Mouse (Mus musculus): ENCODE results near the gene Rasd1.

The Rasd1 gene

DNA sequence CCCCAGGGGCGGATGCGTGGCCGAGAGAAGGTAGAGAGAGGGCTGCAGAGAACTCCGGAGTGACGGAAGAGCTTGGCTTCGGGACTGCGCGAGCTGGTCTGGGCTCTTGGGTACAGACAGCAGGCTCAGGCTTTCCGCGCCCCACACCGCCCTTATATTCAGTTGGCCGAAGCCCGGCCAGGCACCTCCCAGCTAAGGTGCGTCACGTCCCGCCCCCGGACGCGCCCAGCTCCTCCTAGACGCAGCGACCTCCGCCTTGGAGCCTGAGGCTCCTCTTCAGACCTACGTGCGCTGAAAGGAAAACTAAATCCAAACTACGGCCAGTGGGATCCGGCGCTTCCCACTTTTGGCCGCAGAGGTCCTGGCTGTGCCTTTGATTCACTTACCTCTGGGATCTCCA lies at the start of gene Rasd1:
Rasd1 (minus strand) TSS at position 127 of the 400 bp plus-strand sequence.
- peak; percentile 63 for DNase-seq

DNA sequence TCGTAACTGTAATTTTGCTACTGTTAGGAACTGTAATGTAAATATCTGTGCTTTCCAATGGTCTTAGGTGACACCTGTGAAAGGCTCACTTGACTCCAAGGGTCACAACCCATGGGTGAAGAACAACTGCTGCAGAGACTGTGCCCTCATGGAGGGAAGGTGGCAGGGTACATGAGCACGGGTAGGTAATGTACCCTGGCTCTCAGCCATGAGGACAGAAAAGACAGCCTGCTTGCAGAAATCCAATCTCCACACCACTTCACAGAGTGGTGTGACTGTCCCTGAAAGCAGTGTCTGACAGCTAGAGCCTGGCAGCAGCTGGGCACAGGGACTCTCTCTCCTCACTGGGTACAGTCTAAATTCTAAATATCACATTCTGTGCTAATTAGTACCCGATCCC lies 46.8 kb upstream of the Rasd1 start:
- no peak for DNase-seq

DNA sequence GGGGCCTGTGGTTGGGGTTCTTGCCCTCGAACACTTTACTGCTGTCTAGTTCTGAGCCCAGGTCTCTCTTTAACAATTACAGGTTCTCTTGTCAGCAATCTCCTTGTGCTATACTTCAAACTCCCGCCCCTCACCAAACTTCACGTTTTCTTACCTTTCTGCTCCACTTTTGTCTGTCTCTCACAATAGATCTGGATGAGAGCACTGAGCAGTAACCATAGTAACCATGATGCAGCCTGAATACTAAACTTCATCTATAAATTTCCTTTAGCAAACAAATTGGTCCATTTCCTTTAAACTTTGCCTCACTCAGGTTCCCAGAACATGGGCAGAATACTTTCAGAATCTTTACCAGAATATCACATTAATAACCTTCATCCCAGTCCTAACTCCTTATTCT lies 44.7 kb upstream of the Rasd1 start:
- DNase-seq, result no peak

DNA sequence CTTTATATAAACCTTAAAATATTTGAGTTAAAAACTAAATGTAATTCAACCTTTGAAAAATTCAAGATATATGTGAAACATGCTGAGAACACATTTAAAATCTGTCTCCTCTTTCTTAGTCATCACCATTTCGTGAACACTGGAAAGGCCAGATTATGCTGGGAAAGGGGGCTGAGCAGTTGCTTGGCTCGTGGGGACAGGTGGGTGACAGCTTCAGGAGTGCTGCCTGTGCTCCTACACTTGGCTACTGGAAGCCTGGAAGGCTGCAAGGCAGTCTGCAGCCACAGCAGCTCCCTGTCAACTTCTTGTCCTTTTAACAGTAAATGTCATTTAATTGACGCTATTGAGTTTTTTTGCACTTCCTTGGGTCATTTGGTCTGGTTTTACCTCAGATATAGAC lies 41.1 kb upstream of the Rasd1 start:
- no peak for DNase-seq

DNA sequence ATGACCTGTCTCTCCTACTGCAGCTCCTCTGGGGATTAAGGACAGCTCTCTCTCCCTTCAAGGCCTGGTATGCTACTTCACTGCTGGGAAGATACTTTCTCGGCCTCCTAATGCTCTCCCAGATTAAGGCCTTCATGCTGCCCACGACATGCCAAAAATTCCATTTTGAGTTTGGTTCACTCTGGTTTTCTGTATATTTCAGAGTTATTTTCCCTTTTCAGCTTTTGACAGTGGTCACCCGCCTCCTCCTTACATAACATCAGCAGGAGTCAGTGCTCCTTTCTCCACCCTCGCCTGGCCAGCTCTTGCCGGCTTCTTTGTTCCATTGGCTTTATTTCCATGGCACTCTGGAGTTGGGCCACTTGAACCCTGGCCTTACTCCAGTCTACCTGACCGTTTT lies 40.0 kb upstream of the Rasd1 start:
- no peak for DNase-seq

DNA sequence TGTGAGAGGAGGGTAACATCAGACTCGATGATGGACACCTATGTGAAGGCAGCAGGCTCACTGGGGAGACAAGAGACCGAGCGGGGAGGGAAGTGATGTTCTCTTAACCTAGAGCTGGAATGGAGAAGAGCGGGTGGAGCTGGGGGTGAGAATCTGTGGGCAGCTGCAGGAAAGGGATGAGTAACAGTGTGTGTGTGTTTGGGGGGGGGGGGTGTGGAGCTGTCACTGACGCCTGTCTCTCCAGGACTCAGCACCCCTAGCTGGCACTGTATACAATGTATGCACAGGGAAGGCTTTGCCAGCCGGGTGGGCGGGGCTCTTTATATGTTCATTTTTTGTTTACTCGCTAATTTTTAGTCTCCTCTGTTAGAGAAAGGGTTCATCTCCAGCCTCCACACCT lies 39.1 kb upstream of the Rasd1 start:
- peak; percentile 9 for DNase-seq

DNA sequence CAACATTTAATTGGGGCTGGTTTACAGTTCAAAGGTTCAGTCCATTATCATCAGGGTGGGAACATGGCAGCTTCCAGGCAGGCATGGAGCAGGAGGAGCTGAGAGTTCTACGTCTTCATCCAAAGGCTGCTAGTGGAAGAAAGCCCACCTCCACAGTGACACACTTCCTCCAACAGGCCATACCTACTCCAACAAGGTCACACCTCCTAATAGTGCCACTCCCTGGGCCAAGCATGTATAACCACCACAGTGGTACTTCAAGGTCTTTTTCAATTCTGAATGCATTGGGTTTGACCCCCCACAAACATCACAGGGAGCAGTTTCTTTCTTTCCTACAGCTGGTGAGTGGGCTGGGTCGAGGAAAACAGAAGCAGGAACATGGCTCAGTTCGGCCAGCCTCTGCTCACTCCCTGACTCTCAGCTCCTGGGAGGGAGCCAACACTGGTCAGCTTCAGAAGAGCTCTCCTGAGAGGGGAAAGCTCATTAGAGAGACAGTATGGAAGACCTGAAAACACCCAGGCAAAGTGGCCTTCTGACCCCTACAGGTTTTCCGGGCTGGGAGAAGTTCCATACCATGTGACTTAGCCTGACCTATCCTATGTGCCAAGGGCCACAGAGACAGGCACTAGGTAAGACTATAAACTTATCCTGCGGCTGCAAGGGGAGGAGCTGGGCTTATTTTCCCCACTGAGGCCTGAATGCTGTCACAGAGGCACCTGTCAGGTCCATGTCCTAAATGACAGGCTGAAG lies 36.7 kb upstream of the Rasd1 start:
- DNase-seq, result no peak

DNA sequence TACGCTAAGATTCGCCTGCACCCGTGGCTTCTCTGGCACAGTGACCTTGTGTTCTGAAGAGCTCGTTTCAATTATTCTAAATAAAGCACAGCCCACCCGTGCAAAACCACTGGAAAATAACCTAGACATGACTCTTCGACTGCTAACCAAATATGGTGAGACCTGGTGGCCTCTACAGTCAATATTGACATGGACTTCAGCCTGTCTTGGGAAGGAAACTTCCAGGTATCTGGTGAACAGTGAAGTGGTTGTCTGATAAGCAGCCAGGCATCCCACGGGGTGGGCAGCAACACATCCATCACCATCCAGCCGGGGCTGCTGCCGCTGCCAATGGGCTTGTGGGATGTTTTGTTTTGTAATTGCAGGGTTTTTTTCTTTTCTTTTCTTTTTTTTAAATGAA lies 29.6 kb upstream of the Rasd1 start:
- no peak for DNase-seq

DNA sequence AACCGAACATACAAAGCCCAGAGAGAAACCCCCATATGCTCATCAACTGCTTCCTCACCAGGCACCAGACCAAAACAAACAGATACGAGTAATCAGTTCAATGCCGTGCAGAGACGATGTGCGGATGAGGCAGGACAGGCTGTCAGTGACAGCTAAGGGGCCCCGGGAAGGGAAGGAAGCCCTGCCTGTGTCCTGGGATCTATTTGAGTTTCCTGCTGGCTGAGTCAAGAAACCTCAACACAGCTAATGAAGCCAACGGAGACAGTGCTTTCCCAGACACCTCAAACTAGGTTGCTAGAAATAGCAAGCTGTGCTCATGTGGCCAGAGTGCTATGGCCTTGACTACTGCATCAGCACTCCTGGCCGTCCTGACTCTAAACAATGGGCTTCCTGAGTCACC lies 26.6 kb upstream of the Rasd1 start:
- no peak for DNase-seq

DNA sequence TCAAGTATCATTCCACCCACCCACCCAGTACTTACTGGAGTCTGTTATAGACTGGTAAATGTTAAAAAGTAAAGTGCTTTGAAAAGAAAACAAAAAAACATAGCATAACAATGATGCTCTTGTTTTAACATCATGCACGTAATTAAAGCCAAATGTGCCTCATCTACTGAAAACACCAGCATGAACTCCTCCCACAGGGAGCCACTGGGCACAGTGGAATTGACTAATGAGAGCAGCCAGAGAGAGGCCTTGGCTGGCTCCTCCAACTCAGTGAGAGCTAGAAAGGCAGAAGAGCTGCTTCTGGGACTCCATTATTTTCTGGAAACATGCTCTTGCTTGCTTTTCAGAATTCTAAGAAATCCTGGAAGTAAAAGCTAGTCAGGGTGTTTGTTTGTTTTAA lies 24.7 kb upstream of the Rasd1 start:
- no peak for DNase-seq

DNA sequence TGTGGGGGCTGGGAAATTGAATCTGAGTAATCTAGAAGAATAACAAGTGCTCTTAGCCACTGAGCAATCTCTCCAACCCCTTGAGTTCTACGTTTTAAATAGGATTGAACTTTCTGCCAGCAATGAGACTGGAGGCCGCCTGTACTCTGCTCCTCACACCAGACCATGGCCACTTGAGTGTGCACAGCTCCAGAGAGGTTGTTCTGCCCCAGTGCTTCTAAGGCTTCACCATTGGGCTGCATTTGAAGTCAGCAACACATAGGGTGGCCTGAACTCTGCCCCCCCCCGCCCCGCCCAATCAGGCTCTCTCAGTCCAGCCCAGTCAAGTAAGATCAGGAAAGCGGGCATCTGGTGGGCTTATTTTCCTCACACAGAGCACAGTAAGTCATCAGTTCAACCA lies 13.1 kb upstream of the Rasd1 start:
- DNase-seq, result no peak

DNA sequence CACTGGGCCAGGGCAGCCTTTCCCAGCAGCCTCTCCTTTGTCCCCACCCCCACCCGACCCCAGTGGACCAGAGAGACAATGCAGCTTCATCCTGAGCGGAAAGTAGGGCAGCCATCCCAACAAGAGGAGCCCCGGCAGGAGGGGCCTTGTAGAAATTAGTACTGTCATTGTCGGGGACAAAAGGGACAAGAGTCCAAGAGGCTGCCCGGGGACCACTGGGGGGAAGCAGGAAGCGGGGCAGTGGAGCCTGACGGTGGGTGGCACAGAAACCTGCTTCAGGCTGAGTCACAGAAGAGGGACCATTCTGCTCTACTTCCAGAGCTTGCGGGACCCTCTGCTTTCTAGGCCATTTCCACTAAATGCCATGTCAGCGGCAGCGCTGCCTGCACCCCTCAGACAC lies 10.5 kb upstream of the Rasd1 start:
- no peak for DNase-seq

DNA sequence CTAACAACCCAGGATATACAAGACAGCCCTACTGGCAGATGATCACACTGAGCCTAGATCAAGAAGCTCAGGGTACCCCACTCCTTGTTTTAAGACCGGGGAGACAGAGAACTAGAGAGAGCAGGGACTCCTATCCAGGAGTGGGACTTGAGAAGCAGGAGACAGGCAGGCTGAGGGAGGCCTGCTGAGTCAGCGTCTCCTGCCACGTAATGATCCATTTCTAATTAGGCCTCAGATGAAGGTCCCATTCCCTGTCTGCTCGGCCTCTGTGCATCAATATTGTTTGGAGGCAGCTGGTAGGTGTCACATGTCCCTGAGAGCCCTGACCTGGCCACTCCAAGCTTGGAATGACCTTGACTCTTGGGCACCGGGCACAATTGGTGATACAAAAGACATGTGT lies 8.6 kb upstream of the Rasd1 start:
- no peak for DNase-seq

DNA sequence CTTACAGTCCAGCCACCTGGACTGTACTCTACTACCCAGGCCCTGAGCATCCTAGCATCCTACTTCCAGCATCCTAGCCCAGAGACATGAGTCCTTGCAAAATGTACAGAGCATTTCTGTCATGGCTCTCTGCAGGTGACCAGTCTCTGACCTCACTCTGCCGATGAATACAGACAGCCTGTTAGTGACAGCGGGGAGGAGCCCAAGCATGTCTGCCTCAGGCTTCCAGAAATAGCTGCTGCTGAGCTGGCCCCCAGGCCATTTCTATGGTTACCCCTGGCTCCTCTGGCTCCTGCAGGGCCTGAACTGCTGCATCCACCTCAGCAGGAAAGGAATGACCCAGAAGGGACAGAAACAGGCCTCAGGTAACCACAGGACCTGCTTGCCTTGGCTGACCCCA lies 6.9 kb upstream of the Rasd1 start:
- DNase-seq, result no peak

DNA sequence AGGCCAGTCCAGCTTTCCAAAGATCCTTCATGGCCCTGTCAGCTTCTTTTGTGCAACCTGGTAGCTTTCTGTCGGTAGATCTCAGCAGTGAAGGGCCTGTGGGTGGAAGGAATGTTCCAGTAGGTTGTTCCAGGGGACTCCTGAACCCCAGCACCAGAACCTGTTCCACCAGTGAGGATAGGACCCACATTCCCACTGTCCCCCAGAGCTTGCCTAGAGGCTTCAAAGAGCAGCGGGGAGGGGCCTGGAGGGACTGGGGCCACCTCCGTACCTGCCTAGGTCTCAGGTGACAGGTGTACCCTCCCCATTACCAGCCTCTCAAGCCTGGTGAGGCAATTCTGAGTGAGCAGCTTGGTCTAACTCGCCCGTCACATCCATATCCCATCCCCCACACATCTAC lies 6.0 kb upstream of the Rasd1 start:
- no peak for DNase-seq

DNA sequence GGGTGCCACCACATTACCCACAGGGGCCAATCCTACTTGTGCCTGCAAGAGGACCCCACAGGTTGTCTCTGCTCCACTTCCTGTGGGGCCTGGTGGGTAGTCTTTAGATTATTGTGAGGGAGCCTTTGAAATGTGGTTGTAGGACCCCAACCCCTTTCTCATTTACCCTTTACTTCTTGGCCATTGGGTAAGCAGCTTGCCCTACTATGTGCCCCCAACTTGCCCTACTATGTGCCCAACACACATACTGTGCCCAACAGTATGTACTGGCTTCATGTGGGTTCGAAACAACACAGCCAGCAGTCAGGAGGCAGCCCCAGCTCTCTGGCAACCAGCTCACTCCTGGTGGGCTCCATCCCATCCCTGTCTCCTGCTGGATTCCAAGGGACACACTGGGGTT lies 3.0 kb upstream of the Rasd1 start:
- DNase-seq, result no peak

DNA sequence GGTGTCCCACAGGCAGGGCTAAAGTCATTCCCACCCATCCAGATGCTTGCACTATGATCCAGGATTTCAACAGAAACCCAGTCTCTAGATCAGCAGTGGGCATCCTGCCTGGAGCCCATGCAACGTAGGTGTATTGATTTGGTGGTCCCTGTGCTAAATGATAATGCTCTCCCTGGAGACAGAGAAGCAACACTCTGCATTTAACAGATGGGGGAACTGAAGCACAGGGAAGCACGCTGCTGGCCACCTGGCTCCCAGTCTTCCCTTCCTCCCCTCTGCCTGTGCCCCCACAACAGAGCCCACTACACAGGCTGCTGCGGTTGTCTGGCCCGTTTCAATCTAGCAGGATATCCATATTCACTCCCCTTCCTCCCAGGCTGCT lies 1.3 kb upstream of the Rasd1 start:
- peak; percentile 81 for DNase-seq

DNA sequence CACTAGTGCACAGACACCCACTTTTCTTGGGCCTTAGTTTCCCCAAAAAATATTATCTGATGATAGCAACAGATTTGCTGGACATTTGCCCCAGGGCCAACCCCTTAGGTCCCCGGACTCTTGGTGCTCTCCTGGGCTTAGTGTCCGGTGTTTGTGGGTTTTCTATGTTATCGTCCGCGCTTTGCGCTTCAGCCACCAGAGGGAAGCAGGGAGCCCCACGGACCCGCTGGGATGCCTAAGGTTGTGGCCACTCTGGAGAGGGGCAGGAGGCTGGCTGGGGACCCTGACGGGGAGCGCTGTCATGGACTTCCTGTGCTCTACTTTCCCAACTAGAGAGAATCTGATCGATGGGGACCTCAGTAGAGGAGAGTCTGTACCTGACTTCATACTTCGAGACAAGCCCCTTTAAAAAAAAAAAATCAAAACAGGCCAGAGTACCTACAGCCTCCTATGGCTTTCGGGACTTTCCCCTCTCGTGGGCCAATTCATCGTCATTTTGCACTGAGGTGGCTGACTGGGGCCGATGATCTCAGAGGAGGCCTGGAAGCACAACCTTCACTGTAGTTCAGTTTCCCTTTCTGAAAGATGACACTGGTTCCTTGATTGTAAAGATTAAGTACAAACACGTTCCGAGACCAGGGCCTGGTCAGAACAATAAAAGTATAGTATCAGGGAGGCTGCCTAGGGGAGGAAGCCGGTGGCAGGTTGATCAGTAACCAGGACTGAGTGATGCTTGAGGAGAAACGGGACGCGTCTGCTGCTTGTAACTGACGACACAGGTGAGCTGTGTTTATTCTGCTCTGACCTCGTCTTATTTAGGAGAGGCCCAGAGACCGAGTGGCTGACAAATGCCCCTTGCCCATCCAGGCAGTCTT lies 720 bp upstream of the Rasd1 start:
- DNase-seq, result peak; percentile 61

DNA sequence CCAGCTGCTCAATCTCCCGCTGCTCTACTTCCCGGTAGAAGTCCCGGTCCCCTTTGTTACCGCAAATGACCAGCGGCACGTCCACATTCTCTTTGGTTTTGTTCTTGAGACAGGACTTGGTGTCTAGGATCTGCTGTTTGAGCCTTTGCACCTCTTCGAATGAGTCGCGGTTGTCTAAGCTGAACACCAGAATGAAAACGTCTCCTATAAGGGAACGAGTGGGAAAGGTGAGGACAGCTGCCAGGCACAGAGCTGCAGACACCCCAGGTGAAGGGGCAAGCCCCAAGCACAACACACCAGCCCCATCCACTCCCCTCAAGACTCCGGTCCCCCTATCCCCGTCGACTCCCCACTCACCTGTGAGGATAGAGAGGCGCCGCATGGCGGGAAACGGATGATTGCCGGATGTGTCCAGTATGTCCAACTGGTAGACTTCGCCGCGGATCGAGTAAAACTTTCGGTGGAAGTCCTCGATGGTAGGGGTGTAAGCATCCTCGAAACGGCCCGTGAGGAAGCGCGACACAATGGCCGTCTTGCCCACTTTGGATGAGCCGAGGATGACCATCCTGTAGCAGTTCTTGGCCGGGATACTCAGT lies 483 bp downstream of the Rasd1 start:
- DNase-seq, result no peak

DNA sequence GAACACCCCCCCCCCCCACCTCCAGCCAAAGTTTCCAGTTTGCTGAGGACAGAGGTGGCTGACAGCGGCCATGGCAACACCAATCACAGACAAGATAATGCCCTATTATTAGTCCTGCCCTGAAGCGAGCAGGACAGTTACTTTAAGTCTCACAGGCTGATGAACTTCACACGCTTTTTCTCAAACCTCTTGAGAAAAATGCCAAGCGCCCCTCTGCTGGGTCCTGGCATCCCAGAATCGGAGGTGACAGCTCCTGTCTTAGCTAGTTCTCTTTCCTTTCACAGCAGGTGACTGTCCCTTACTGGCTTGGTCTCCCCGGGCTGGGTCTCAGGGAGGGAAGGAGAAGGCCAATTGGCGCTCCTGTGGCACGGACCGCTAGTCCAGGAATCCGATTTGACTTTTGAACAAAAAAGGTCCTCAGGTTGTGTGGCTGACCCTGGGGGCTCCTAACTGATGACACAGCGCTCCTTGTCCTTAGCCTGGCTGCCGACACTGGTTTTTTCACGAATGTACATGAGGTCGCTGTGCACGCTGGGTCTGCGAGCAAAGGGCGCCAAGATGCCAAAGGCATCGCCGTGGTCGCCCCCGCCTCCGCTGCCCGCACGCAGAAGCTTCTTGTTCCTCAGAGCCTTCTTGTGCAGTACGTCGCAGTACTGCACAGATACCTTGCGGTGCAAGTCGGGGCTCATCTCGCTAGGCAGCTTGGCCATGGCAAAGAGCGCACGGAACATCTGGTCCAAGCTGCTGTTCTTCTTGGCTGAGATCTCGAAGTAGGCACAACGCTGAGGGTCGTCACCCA lies 1.2 kb downstream of the Rasd1 start:
- DNase-seq, result no peak

DNA sequence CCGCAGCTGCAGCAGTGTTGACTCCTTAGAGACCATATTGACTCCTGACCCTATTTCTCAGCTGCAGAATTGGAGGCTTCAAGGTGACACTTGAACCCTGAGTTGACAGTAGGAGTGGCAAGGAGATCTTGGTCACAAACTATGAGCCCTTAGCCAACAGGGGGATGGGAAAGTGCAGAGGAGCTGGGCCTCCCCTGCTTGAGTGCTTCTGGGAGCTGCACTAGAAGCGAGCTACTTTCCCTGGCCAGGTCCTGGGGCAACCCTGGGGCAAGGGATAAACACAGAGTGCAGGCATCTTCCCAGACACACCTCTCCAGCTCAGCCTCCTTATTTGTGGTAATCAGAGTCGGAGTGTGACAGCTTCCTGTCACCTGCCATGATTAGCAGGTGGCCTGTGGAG lies 2.2 kb downstream of the Rasd1 start:
- no peak for DNase-seq

DNA sequence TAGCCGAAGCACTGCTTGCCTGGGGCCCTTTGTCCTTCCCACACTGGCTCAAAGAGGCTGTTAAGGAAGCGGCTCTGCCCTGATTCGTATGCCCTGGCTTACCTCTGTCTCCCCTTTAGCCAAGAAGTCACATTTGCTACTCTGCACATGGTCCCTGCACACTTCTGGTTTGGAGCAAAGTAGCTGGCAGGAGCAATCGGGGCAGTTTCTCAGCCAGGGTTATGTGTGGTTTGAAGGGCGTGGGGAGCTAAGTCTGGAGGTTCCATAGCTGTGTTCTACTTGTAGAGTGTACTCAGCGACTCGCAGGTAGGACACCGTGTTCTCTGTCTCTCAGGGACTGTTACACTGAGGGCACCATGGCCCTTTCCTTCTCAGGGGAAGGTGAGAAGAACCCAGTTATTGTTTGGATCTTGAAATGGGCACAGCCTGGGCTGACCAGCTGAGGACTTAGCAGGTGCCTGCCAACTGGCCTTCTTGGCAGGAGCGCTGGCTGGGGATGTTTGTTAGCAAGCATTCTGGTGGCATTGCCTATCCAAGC lies 3.3 kb downstream of the Rasd1 start:
- DNase-seq, result no peak
